Mouse (Mus musculus): ENCODE measurements at regions not wholly inside any gene's neighbourhood (a gene's known extent, or its start where the extent isn't known, plus 50 kb on each side); places are given as distances from the start of the nearest gene placed in this dataset.

DNA sequence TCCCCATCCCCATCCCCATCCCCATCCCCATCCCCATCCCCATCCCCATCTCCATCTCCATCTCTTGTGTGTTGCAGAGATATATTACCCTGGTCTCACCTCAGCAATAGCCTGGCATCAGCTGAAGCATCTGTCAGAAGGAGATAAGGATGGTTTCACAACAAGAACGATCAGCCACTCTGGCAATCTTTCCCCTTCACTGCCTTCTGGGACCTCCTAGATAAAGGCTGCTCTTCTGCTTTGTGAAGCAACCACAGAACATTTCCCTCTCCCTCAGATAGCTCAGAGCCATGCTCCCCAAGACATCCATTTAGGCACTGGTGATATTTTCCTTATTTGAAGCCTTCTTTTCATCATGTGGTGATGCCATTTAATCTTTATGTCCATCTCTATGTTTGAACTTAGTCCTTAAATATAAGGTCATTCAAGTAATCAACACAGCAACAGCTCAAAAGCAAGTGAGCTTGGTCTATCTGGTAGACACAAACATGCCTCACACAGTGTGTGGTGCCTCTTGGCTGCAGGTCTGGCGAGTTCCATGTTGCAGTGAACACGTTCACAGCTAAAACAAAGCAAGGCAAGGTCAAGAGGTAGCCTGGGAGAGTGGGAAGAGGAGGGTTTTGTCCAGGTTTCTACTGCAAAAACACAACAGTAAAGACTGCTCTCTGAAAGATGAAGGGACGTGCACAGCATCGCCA is 321.7 kb upstream of the Runx1 start:
- Histone ChIP-seq H3K9me3 (ENCODE audit: low read length) (no peaks in the 10 kb centered on the region), H3K27ac (ENCODE audit: low read depth) (0 out of 2 replicates have a peak overlapping the region, but pooled peaks have one; percentile 17), H3K36me3 (replicated peaks; ENCODE audit: insufficient read depth, low read length) (no peaks in the 10 kb centered on the region), H3K4me3 (ENCODE audit: low read depth, low read length) (no peak overlapping the region), H3K4me2 (ENCODE audit: low read depth, low read length) (no peak overlapping the region), H3K27me3 (ENCODE audit: insufficient read depth, low read length) (no peaks in the 10 kb centered on the region), H3K9ac (replicated peaks) (no peak overlapping the region), H3K4me1 (ENCODE audit: insufficient read depth) (peaks cover 11% of the 10 kb centered on the region; the same call in 1 of the 2 replicates)
- TF ChIP-seq EP300 (IDR thresholded peaks at IDR 0.05; ENCODE audit: low read depth) (peak; percentile 99), CTCF (IDR thresholded peaks at IDR 0.05; ENCODE audit: low read depth) (no peak)
- ATAC-seq (peak; percentile 95), DNase-seq (peak; percentile 65)
- 44% methylated on average over 5 of the region's 5 CpGs for WGBS (ENCODE audit: insufficient replicate concordance)

DNA sequence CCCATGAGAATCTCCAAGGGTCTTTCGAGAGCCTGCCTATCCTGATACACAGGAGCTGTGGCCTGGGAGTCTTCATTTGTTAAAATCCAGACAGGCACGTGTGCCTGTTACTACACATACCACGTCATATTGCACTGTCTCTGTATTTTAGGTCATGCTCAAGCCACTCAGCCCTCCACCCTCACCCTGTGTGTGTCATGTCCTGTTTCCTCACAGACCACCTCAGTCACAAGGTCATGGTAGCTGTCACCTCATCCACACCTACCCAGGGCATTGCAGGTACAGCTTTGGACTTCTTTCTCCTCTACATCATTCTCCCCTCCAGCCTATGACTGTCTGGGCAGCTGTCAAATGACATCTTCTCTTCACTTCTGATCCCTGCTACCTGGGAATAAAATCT is 320.9 kb upstream of the Runx1 start:
- no peak for TF ChIP-seq EP300 (IDR thresholded peaks at IDR 0.05; ENCODE audit: low read depth)
- TF ChIP-seq CTCF (IDR thresholded peaks at IDR 0.05; ENCODE audit: low read depth) = no peak
- H3K9me3 ChIP-seq (ENCODE audit: low read length) = no peaks in the 10 kb centered on the region
- H3K36me3 ChIP-seq (replicated peaks; ENCODE audit: insufficient read depth, low read length) = no peaks in the 10 kb centered on the region
- ATAC-seq = no peak
- WGBS (ENCODE audit: insufficient replicate concordance) = 73% methylated on average over 3 of the region's 3 CpGs
- H3K27me3 ChIP-seq (ENCODE audit: insufficient read depth, low read length) = no peaks in the 10 kb centered on the region
- peaks cover 7% of the 10 kb centered on the region; the same call in 1 of the 2 replicates for H3K4me1 ChIP-seq (ENCODE audit: insufficient read depth)
- no peak overlapping the region for H3K4me3 ChIP-seq (ENCODE audit: low read depth, low read length)
- no peak overlapping the region for H3K4me2 ChIP-seq (ENCODE audit: low read depth, low read length)
- H3K9ac ChIP-seq (replicated peaks) = no peak overlapping the region
- H3K27ac ChIP-seq (ENCODE audit: low read depth) = no peak overlapping the region
- DNase-seq = no peak

DNA sequence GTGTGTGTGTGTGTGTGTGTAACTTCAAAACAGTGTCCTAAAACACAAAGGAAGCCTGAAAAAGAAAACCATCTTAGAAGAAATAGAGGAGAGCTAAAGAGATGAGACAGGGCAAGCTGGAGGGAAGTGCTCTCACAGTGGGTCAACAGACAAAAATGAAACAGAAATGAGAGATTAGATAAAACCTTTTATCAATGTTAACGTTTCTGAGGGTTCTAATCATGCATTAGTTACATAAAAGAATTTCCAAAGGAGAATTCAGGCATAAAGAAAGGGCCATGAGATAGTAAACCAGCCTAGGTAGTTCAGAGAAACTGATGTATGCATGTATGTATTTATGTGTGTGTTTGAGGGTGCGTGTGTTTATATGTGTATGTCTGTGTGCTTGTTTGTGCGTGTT is 319.7 kb upstream of the Runx1 start:
- no peak overlapping the region for H3K9ac ChIP-seq (replicated peaks)
- H3K4me3 ChIP-seq (ENCODE audit: low read depth, low read length) = no peak overlapping the region
- no peak for DNase-seq
- H3K4me2 ChIP-seq (ENCODE audit: low read depth, low read length) = no peak overlapping the region
- no peak for TF ChIP-seq EP300 (IDR thresholded peaks at IDR 0.05; ENCODE audit: low read depth)
- no peak for TF ChIP-seq CTCF (IDR thresholded peaks at IDR 0.05; ENCODE audit: low read depth)
- H3K27me3 ChIP-seq (ENCODE audit: insufficient read depth, low read length) = no peaks in the 10 kb centered on the region
- no peak overlapping the region for H3K27ac ChIP-seq (ENCODE audit: low read depth)
- no peak for ATAC-seq
- 69% methylated on average over 3 of the region's 3 CpGs for WGBS (ENCODE audit: insufficient replicate concordance)
- H3K9me3 ChIP-seq (ENCODE audit: low read length) = no peaks in the 10 kb centered on the region
- no peaks in the 10 kb centered on the region for H3K36me3 ChIP-seq (replicated peaks; ENCODE audit: insufficient read depth, low read length)
- peaks cover 7% of the 10 kb centered on the region; the same call in 1 of the 2 replicates for H3K4me1 ChIP-seq (ENCODE audit: insufficient read depth)

DNA sequence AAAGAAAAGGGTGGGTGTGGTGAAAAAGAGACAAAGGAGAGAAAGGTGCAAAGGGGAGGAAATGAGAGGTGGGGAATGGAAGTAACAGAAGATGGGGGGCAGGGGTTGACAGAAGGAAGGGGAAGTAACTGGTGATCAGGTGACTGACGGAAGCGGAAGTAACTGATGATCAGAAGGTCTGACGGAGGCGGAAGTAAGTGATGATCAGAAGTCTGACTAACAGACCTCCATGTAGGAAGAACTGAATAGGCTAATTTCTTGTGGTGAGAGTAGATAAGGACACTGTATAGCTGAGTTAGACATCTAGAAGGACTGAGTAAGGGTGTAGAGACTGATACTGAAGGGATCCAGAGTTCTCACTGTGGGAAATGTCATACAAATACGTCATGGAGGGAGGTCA is 318.1 kb upstream of the Runx1 start:
- Histone ChIP-seq H3K27ac (ENCODE audit: low read depth) (no peak overlapping the region), H3K36me3 (replicated peaks; ENCODE audit: insufficient read depth, low read length) (no peaks in the 10 kb centered on the region), H3K9ac (replicated peaks) (no peak overlapping the region), H3K4me1 (ENCODE audit: insufficient read depth) (peaks cover 7% of the 10 kb centered on the region; the same call in 1 of the 2 replicates), H3K27me3 (ENCODE audit: insufficient read depth, low read length) (no peaks in the 10 kb centered on the region), H3K4me2 (ENCODE audit: low read depth, low read length) (no peak overlapping the region), H3K4me3 (ENCODE audit: low read depth, low read length) (no peak overlapping the region), H3K9me3 (ENCODE audit: low read length) (no peaks in the 10 kb centered on the region)
- DNase-seq = no peak
- 45% methylated on average over 5 of the region's 5 CpGs for WGBS (ENCODE audit: insufficient replicate concordance)
- no peak for ATAC-seq
- TF ChIP-seq CTCF (IDR thresholded peaks at IDR 0.05; ENCODE audit: low read depth) (no peak), EP300 (IDR thresholded peaks at IDR 0.05; ENCODE audit: low read depth) (no peak; the same call in 1 of the 2 replicates)

DNA sequence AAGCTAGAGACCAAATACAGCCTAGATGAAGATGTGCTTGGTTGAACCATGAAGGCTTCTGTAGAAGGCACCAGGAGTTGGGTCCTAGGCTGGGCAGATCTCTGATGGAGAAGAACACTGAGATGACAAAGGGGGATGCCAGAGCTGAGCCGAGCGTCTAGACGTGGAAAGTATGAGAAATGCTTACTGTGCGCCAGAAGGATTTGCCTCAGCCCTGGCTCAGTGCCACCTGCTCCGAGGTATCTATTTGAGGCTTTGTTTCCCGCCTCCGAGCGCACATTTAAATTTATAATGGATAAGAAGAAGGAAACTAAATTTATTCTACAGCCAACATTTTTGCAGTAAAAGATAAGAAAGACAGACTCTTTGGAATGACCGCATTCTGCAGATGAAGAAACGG is 317.2 kb upstream of the Runx1 start:
- TF ChIP-seq EP300 (IDR thresholded peaks at IDR 0.05; ENCODE audit: low read depth) (no peak), CTCF (IDR thresholded peaks at IDR 0.05; ENCODE audit: low read depth) (no peak)
- WGBS (ENCODE audit: insufficient replicate concordance) = 83% methylated on average over 10 of the region's 10 CpGs
- Histone ChIP-seq H3K36me3 (replicated peaks; ENCODE audit: insufficient read depth, low read length) (no peaks in the 10 kb centered on the region), H3K9ac (replicated peaks) (no peak overlapping the region), H3K4me1 (ENCODE audit: insufficient read depth) (peaks cover 5% of the 10 kb centered on the region; the same call in 1 of the 2 replicates), H3K27ac (ENCODE audit: low read depth) (no peak overlapping the region), H3K4me3 (ENCODE audit: low read depth, low read length) (no peak overlapping the region), H3K9me3 (ENCODE audit: low read length) (no peaks in the 10 kb centered on the region), H3K4me2 (ENCODE audit: low read depth, low read length) (no peak overlapping the region), H3K27me3 (ENCODE audit: insufficient read depth, low read length) (no peaks in the 10 kb centered on the region)
- ATAC-seq (no peak), DNase-seq (no peak)

DNA sequence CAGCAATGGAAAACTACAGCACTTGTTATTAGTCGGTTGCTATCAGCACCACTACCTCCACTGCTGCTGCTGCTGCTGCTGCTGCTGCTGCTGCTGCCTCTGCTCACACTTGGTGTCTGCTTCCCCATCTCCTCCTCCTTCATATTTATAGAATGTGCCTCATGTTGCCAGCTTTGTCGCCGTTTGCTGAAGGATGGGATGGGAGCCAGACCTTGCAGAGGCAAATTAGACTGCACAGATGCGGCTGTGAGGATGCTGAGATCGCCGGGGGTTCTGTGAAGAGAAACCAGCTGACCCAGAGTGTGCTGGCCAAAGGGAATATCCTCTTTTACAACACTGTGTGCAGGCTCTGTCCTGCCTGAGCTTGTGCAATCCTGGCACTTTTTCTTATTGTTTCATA is 316.0 kb upstream of the Runx1 start:
- 0 out of 2 replicates have a peak, but pooled peaks cover 3% of the 10 kb centered on the region for H3K4me1 ChIP-seq (ENCODE audit: insufficient read depth)
- no peaks in the 10 kb centered on the region for H3K27me3 ChIP-seq (ENCODE audit: insufficient read depth, low read length)
- no peak for ATAC-seq
- no peak overlapping the region for H3K27ac ChIP-seq (ENCODE audit: low read depth)
- no peak overlapping the region for H3K4me2 ChIP-seq (ENCODE audit: low read depth, low read length)
- no peaks in the 10 kb centered on the region for H3K36me3 ChIP-seq (replicated peaks; ENCODE audit: insufficient read depth, low read length)
- DNase-seq = no peak
- no peak for TF ChIP-seq CTCF (IDR thresholded peaks at IDR 0.05; ENCODE audit: low read depth)
- TF ChIP-seq EP300 (IDR thresholded peaks at IDR 0.05; ENCODE audit: low read depth) = no peak
- 70% methylated on average over 6 of the region's 6 CpGs for WGBS (ENCODE audit: insufficient replicate concordance)
- no peak overlapping the region for H3K4me3 ChIP-seq (ENCODE audit: low read depth, low read length)
- no peaks in the 10 kb centered on the region for H3K9me3 ChIP-seq (ENCODE audit: low read length)
- no peak overlapping the region for H3K9ac ChIP-seq (replicated peaks)
